Mouse (Mus musculus): Measurements from ENCODE around the gene Dennd6b. TPM values are rescaled to one million over a fixed set of nuclear protein-coding genes. Genes with fewer than 3 reads are reported as not detected.

The Dennd6b gene
- polyA plus RNA-seq, 1 experiment from 2014 or later: 3.2 TPM

GRCm38 (mm10) chr15:89171526-89172051 is 24.7 kb downstream of the Dennd6b start:
- 90% methylated on average over 5 of the region's 5 CpGs for WGBS

DNA sequence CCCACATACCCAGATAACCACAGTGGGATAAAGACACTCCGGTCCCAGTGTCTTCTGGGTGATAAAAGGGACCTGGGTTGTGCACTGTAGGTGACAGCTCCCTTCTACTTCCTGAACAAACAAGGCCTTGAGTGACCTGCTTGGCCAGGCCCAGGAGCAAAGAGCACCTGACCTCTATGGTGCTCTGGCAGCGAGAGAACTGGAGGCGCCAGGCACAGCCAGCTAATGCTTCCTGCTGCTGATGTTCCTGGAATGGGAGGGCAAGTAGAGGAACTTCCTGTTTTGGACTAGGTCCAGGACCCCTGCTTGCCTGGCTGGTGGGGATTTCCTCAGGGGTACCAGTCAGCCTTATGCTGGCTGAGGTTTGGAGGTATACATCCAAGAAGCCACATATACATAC is 26.2 kb downstream of the Dennd6b start:
- H3K27me3 ChIP-seq (replicated peaks; ENCODE audit: control insufficient read depth, insufficient read depth, low read length): no peaks in the 10 kb centered on the region
- no peaks in the 10 kb centered on the region for H3K9me3 ChIP-seq (ENCODE audit: control insufficient read depth)
- peaks cover 44% of the 10 kb centered on the region for H3K36me3 ChIP-seq (ENCODE audit: control insufficient read depth, insufficient read depth)
- 23% methylated on average over 3 of the region's 3 CpGs for WGBS
- no peak overlapping the region for H3K9ac ChIP-seq (ENCODE audit: low read depth, low read length)
- TF ChIP-seq CTCF (IDR thresholded peaks at IDR 0.05; ENCODE audit: low read depth): no peak
- no peak overlapping the region for H3K4me3 ChIP-seq (ENCODE audit: low read depth, low read length)
- H3K4me1 ChIP-seq (replicated peaks; ENCODE audit: control insufficient read depth, insufficient read depth, low read length): peaks cover 15% of the 10 kb centered on the region; the same call in 1 of the 2 replicates
- H3K27ac ChIP-seq (ENCODE audit: low read depth, low read length): peak overlapping the region; percentile 68
- no peak overlapping the region for H3K4me2 ChIP-seq (replicated peaks; ENCODE audit: low read depth)
- ATAC-seq: peak; percentile 26; the same call in 1 of the 2 replicates

More at GRCm38 (mm10) chr15:89171526-89172051, 24.7 kb downstream of the Dennd6b start:
- H3K27me3 ChIP-seq (replicated peaks; ENCODE audit: control insufficient read depth, insufficient read depth, low read length): no peaks in the 10 kb centered on the region
- ATAC-seq: no peak
- H3K9me3 ChIP-seq (ENCODE audit: control insufficient read depth): no peaks in the 10 kb centered on the region
- H3K4me3 ChIP-seq (ENCODE audit: low read depth, low read length): no peak overlapping the region
- no peak overlapping the region for H3K9ac ChIP-seq (ENCODE audit: low read depth, low read length)
- no peak for TF ChIP-seq CTCF (IDR thresholded peaks at IDR 0.05; ENCODE audit: low read depth)
- H3K4me2 ChIP-seq (replicated peaks; ENCODE audit: low read depth): no peak overlapping the region
- no peak overlapping the region for H3K27ac ChIP-seq (ENCODE audit: low read depth, low read length)
- peaks cover 29% of the 10 kb centered on the region for H3K36me3 ChIP-seq (ENCODE audit: control insufficient read depth, insufficient read depth)
- H3K4me1 ChIP-seq (replicated peaks; ENCODE audit: control insufficient read depth, insufficient read depth, low read length): peaks cover 26% of the 10 kb centered on the region; the same call in 1 of the 2 replicates

DNA sequence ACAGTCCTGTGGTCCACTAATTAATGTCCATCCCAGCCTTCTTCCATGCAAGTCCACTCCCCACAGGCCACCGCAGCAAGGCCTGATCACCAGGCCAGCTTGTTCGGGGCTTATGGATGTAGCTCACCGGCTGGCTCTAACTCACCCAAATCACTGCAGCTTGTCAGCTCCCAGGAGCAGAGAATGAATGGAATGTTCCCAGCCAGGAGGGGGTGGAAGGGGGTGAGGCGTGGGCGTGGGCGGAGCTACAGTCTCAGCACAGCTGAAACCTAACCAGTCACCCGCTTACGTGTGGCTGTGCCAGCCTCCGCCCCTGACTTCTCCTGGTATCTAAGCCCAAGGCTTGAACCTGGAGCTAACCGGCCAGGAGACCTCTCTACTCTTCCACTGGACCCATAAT is 26.9 kb downstream of the Dennd6b start:
- peak overlapping the region; percentile 23; the same call in 1 of the 2 replicates for H3K9ac ChIP-seq (ENCODE audit: low read depth, low read length)
- 0 out of 2 replicates have a peak, but pooled peaks have one; percentile 7 for ATAC-seq
- H3K4me1 ChIP-seq (replicated peaks; ENCODE audit: control insufficient read depth, insufficient read depth, low read length): peaks cover 15% of the 10 kb centered on the region; the same call in 1 of the 2 replicates
- H3K36me3 ChIP-seq (ENCODE audit: control insufficient read depth, insufficient read depth): peaks cover 51% of the 10 kb centered on the region
- no peak for TF ChIP-seq CTCF (IDR thresholded peaks at IDR 0.05; ENCODE audit: low read depth)
- peak overlapping the region; percentile 68 for H3K27ac ChIP-seq (ENCODE audit: low read depth, low read length)
- WGBS: 20% methylated on average over 10 of the region's 10 CpGs
- no peak overlapping the region for H3K4me3 ChIP-seq (ENCODE audit: low read depth, low read length)
- no peaks in the 10 kb centered on the region for H3K27me3 ChIP-seq (replicated peaks; ENCODE audit: control insufficient read depth, insufficient read depth, low read length)
- H3K9me3 ChIP-seq (ENCODE audit: control insufficient read depth): no peaks in the 10 kb centered on the region
- H3K4me2 ChIP-seq (replicated peaks; ENCODE audit: low read depth): peak overlapping the region; percentile 33; the same call in 1 of the 2 replicates

GRCm38 (mm10) chr15:89168922-89169321 is 27.4 kb downstream of the Dennd6b start:
- TF ChIP-seq CTCF (IDR thresholded peaks at IDR 0.05; ENCODE audit: low read depth): no peak
- no peak overlapping the region for H3K4me3 ChIP-seq (ENCODE audit: low read depth, low read length)
- peak overlapping the region; percentile 23; the same call in 1 of the 2 replicates for H3K9ac ChIP-seq (ENCODE audit: low read depth, low read length)
- H3K36me3 ChIP-seq (ENCODE audit: control insufficient read depth, insufficient read depth): peaks cover 56% of the 10 kb centered on the region
- no peak for ATAC-seq
- peak overlapping the region; percentile 33 for H3K4me2 ChIP-seq (replicated peaks; ENCODE audit: low read depth)
- H3K9me3 ChIP-seq (ENCODE audit: control insufficient read depth): no peaks in the 10 kb centered on the region
- H3K27ac ChIP-seq (ENCODE audit: low read depth, low read length): no peak overlapping the region
- H3K27me3 ChIP-seq (replicated peaks; ENCODE audit: control insufficient read depth, insufficient read depth, low read length): no peaks in the 10 kb centered on the region
- H3K4me1 ChIP-seq (replicated peaks; ENCODE audit: control insufficient read depth, insufficient read depth, low read length): peaks cover 11% of the 10 kb centered on the region; the same call in 1 of the 2 replicates
- 53% methylated on average over 10 of the region's 10 CpGs for WGBS

- Histone ChIP-seq H3K4me1 (replicated peaks; ENCODE audit: control insufficient read depth, insufficient read depth, low read length) (peaks cover 6% of the 10 kb centered on the region; the same call in 1 of the 2 replicates), H3K27me3 (replicated peaks; ENCODE audit: control insufficient read depth, insufficient read depth, low read length) (no peaks in the 10 kb centered on the region), H3K9ac (ENCODE audit: low read depth, low read length) (no peak overlapping the region), H3K4me2 (replicated peaks; ENCODE audit: low read depth) (no peak overlapping the region), H3K9me3 (ENCODE audit: control insufficient read depth) (no peaks in the 10 kb centered on the region), H3K27ac (ENCODE audit: low read depth, low read length) (no peak overlapping the region), H3K4me3 (ENCODE audit: low read depth, low read length) (no peak overlapping the region), H3K36me3 (ENCODE audit: control insufficient read depth, insufficient read depth) (peaks cover 90% of the 10 kb centered on the region)
- WGBS: 96% methylated on average over 12 of the region's 12 CpGs
- ATAC-seq: no peak
- no peak for TF ChIP-seq CTCF (IDR thresholded peaks at IDR 0.05; ENCODE audit: low read depth)
Observed at GRCm38 (mm10) chr15:89165478-89165877, 30.8 kb downstream of the Dennd6b start.

GRCm38 (mm10) chr15:89161397-89161796 is 34.9 kb downstream of the Dennd6b start:
- Histone ChIP-seq H3K4me2 (replicated peaks; ENCODE audit: low read depth) (no peak overlapping the region), H3K9me3 (ENCODE audit: control insufficient read depth) (no peaks in the 10 kb centered on the region), H3K9ac (ENCODE audit: low read depth, low read length) (no peak overlapping the region), H3K4me3 (ENCODE audit: low read depth, low read length) (no peak overlapping the region), H3K36me3 (ENCODE audit: control insufficient read depth, insufficient read depth) (peaks cover 100% of the 10 kb centered on the region), H3K4me1 (replicated peaks; ENCODE audit: control insufficient read depth, insufficient read depth, low read length) (no peaks in the 10 kb centered on the region), H3K27me3 (replicated peaks; ENCODE audit: control insufficient read depth, insufficient read depth, low read length) (no peaks in the 10 kb centered on the region), H3K27ac (ENCODE audit: low read depth, low read length) (no peak overlapping the region)
- 52% methylated on average over 9 of the region's 9 CpGs for WGBS
- ATAC-seq: no peak
- TF ChIP-seq CTCF (IDR thresholded peaks at IDR 0.05; ENCODE audit: low read depth): no peak

Data from intestine, postnatal 0 days (tissue).